Mouse (Mus musculus): ENCODE data around the gene Spag16. TPM values are rescaled to one million over a fixed set of nuclear protein-coding genes. Genes with fewer than 3 reads are reported as not detected.

Gene Spag16
- total and polyA plus RNA-seq, 3 experiments = not detected

DNA sequence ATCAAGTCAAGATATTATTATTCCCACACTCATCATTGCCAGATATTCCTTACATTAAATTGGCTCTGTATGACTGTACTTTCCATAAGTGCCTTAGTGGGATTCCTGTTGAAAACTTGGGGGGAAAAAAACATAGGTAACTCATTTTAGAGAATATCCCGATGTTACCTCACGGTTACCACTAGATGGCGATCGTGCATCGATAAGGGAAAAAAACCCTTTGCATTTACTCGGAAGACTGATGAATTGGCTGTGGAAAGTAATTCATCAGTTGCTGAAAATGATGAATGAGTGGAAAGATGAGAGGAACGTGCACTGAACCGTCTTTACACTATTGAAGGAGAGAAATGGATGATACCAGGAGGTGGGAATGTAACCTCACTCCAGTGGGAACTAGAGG lies 443.4 kb downstream of the Spag16 start:
- Histone ChIP-seq H3K4me3 (ENCODE audit: low read depth, low read length) (no peak overlapping the region), H3K27me3 (ENCODE audit: insufficient read depth, low read length) (no peaks in the 10 kb centered on the region), H3K4me1 (ENCODE audit: insufficient read depth, low read depth, low read length) (no peaks in the 10 kb centered on the region), H3K36me3 (replicated peaks) (no peaks in the 10 kb centered on the region), H3K9me3 (replicated peaks) (no peaks in the 10 kb centered on the region)
- ATAC-seq (ENCODE audit: extremely low read depth, insufficient number of reproducible peaks, low FRiP score, poor library complexity, severe bottlenecking) = no peak
- TF ChIP-seq GATA1 (IDR thresholded peaks at IDR 0.05; ENCODE audit: borderline replicate concordance, low read length) (no peak), GATA2 (IDR thresholded peaks at IDR 0.05; ENCODE audit: borderline replicate concordance, low read depth, low read length) (no peak), TAL1 (conservative IDR thresholded peaks at IDR 0.05; ENCODE audit: low read depth, low read length) (no peak), CTCF (IDR thresholded peaks at IDR 0.05; ENCODE audit: low read depth, low read length) (peak; percentile 71)
- peak; percentile 4 for DNase-seq (ENCODE audit: low spot score)

- H3K36me3 ChIP-seq (replicated peaks) = no peaks in the 10 kb centered on the region
- no peak for TF ChIP-seq TAL1 (conservative IDR thresholded peaks at IDR 0.05; ENCODE audit: low read depth, low read length)
- H3K27me3 ChIP-seq (ENCODE audit: insufficient read depth, low read length) = no peaks in the 10 kb centered on the region
- H3K4me3 ChIP-seq (ENCODE audit: low read depth, low read length) = no peak overlapping the region
- no peaks in the 10 kb centered on the region for H3K4me1 ChIP-seq (ENCODE audit: insufficient read depth, low read depth, low read length)
- no peaks in the 10 kb centered on the region for H3K9me3 ChIP-seq (replicated peaks)
- no peak for DNase-seq (ENCODE audit: low spot score)
- ATAC-seq (ENCODE audit: extremely low read depth, insufficient number of reproducible peaks, low FRiP score, poor library complexity, severe bottlenecking) = no peak
Measured at GRCm38 (mm10) chr1:70272753-70273152, 446.0 kb downstream of the Spag16 start.

- ATAC-seq (ENCODE audit: extremely low read depth, insufficient number of reproducible peaks, low FRiP score, poor library complexity, severe bottlenecking) (no peak), DNase-seq (ENCODE audit: low spot score) (no peak)
- no peak for TF ChIP-seq GATA2 (IDR thresholded peaks at IDR 0.05; ENCODE audit: borderline replicate concordance, low read depth, low read length)
- TF ChIP-seq GATA1 (IDR thresholded peaks at IDR 0.05; ENCODE audit: borderline replicate concordance, low read length) = no peak
- no peak overlapping the region for H3K4me3 ChIP-seq (ENCODE audit: low read depth, low read length)
- H3K9me3 ChIP-seq (replicated peaks) = no peaks in the 10 kb centered on the region
- H3K27me3 ChIP-seq (ENCODE audit: insufficient read depth, low read length) = no peaks in the 10 kb centered on the region
- H3K36me3 ChIP-seq (replicated peaks) = no peaks in the 10 kb centered on the region
- no peaks in the 10 kb centered on the region for H3K4me1 ChIP-seq (ENCODE audit: insufficient read depth, low read depth, low read length)
Measured at GRCm38 (mm10) chr1:70279296-70279695, 452.5 kb downstream of the Spag16 start.

DNA sequence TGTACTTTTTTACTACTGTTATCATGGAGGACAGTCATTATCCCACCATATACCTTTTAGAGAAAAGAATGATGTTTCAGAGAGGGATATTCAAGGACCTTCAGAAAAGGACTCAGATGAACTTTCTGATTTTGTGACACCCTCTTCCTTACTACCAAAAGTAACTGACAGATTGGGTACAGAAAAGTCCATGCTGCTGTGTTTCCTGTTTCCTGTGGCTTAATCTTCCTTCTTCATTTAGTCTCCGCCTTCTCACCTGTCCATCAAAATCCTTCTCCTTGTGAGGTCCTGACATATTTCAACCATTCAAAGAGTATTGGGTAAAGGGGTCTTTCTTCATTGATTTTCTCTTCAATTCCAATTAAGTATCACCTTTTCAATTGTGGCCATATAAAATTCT lies 456.6 kb downstream of the Spag16 start:
- no peaks in the 10 kb centered on the region for H3K9me3 ChIP-seq (replicated peaks)
- H3K4me3 ChIP-seq (ENCODE audit: low read depth, low read length) = no peak overlapping the region
- H3K36me3 ChIP-seq (replicated peaks) = no peaks in the 10 kb centered on the region
- ATAC-seq (ENCODE audit: extremely low read depth, insufficient number of reproducible peaks, low FRiP score, poor library complexity, severe bottlenecking) (no peak), DNase-seq (ENCODE audit: low spot score) (no peak)
- no peaks in the 10 kb centered on the region for H3K27me3 ChIP-seq (ENCODE audit: insufficient read depth, low read length)
- H3K4me1 ChIP-seq (ENCODE audit: insufficient read depth, low read depth, low read length) = no peaks in the 10 kb centered on the region
- TF ChIP-seq GATA2 (IDR thresholded peaks at IDR 0.05; ENCODE audit: borderline replicate concordance, low read depth, low read length) (no peak), CTCF (IDR thresholded peaks at IDR 0.05; ENCODE audit: low read depth, low read length) (no peak), GATA1 (IDR thresholded peaks at IDR 0.05; ENCODE audit: borderline replicate concordance, low read length) (no peak), TAL1 (conservative IDR thresholded peaks at IDR 0.05; ENCODE audit: low read depth, low read length) (no peak), POLR2AphosphoS5 (IDR thresholded peaks at IDR 0.05; ENCODE audit: insufficient replicate concordance, low read depth, low read length) (no peak)

DNA sequence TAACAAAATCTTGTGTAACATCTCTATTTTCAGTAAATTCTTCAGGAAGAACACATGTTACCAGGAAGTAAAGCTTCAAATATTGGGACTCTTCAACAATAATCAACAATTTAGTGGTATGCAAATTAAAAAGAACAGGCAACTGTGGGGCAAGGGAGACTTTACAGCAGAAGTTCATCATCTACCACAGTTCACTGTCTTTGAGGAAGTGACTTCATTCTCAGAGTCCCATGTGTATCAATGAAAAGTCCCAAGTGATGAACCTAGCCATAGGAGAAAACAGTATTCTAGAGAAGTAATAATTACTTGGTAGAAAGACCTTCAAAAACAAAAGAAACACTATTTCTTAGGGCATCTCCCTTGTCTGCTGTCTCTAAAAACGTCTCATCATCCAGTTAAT lies 457.4 kb downstream of the Spag16 start:
- DNase-seq (ENCODE audit: low spot score) = no peak
- H3K4me1 ChIP-seq (ENCODE audit: insufficient read depth, low read depth, low read length) = no peaks in the 10 kb centered on the region
- TF ChIP-seq GATA1 (IDR thresholded peaks at IDR 0.05; ENCODE audit: borderline replicate concordance, low read length) = no peak
- TF ChIP-seq CTCF (IDR thresholded peaks at IDR 0.05; ENCODE audit: low read depth, low read length) = no peak
- no peak for TF ChIP-seq TAL1 (conservative IDR thresholded peaks at IDR 0.05; ENCODE audit: low read depth, low read length)
- H3K36me3 ChIP-seq (replicated peaks) = no peaks in the 10 kb centered on the region
- no peaks in the 10 kb centered on the region for H3K9me3 ChIP-seq (replicated peaks)
- no peak overlapping the region for H3K4me3 ChIP-seq (ENCODE audit: low read depth, low read length)
- no peak for ATAC-seq (ENCODE audit: extremely low read depth, insufficient number of reproducible peaks, low FRiP score, poor library complexity, severe bottlenecking)
- H3K27me3 ChIP-seq (ENCODE audit: insufficient read depth, low read length) = no peaks in the 10 kb centered on the region

DNA sequence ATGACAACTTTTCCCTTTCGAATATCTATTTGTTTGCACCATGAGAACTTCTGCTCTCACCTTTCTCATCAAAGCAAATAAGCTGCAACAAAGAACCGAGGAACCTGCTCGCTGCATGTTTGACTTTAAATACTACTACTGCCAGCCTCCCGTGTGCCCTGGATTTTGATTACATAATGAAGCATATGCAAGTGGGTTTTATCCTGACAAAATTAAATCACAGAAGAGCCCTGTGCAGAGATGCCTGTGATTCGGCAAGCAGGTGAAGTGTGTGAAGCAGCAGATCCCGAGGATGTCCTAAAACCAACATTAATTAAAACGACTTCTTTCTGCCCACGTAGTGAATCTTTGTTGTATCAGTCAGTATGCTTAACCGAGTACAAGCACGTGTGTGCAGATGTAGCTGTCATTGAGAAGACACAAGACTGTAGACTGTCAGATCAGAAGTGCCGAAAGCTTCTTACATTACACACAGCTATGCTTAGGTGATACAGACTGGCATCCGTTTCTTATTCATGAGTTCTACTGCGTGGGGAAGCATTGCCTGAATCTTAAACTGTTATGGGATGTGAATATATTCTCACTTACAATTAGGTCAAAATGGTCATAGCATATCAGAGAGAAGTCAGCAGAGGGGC lies 489.5 kb downstream of the Spag16 start:
- Histone ChIP-seq H3K27me3 (ENCODE audit: insufficient read depth, low read length) (peaks cover 7% of the 10 kb centered on the region), H3K36me3 (replicated peaks) (no peaks in the 10 kb centered on the region), H3K4me3 (ENCODE audit: low read depth, low read length) (no peak overlapping the region), H3K4me1 (ENCODE audit: insufficient read depth, low read depth, low read length) (no peaks in the 10 kb centered on the region), H3K9me3 (replicated peaks) (no peaks in the 10 kb centered on the region)
- DNase-seq (ENCODE audit: low spot score) = no peak
- no peak for ATAC-seq (ENCODE audit: extremely low read depth, insufficient number of reproducible peaks, low FRiP score, poor library complexity, severe bottlenecking)
- TF ChIP-seq POLR2AphosphoS5 (IDR thresholded peaks at IDR 0.05; ENCODE audit: insufficient replicate concordance, low read depth, low read length) (no peak), TAL1 (conservative IDR thresholded peaks at IDR 0.05; ENCODE audit: low read depth, low read length) (no peak), GATA1 (IDR thresholded peaks at IDR 0.05; ENCODE audit: borderline replicate concordance, low read length) (no peak), CTCF (IDR thresholded peaks at IDR 0.05; ENCODE audit: low read depth, low read length) (no peak), GATA2 (IDR thresholded peaks at IDR 0.05; ENCODE audit: borderline replicate concordance, low read depth, low read length) (no peak)

GRCm38 (mm10) chr1:70320951-70321350 lies 494.2 kb downstream of the Spag16 start:
- H3K4me1 ChIP-seq (ENCODE audit: insufficient read depth, low read depth, low read length) = no peaks in the 10 kb centered on the region
- H3K4me3 ChIP-seq (ENCODE audit: low read depth, low read length) = no peak overlapping the region
- H3K9me3 ChIP-seq (replicated peaks) = no peaks in the 10 kb centered on the region
- peaks cover 4% of the 10 kb centered on the region; the same call in 1 of the 2 replicates for H3K27me3 ChIP-seq (ENCODE audit: insufficient read depth, low read length)
- TF ChIP-seq GATA1 (IDR thresholded peaks at IDR 0.05; ENCODE audit: borderline replicate concordance, low read length) (no peak), CTCF (IDR thresholded peaks at IDR 0.05; ENCODE audit: low read depth, low read length) (no peak), POLR2AphosphoS5 (IDR thresholded peaks at IDR 0.05; ENCODE audit: insufficient replicate concordance, low read depth, low read length) (no peak), TAL1 (conservative IDR thresholded peaks at IDR 0.05; ENCODE audit: low read depth, low read length) (no peak), GATA2 (IDR thresholded peaks at IDR 0.05; ENCODE audit: borderline replicate concordance, low read depth, low read length) (no peak)
- ATAC-seq (ENCODE audit: extremely low read depth, insufficient number of reproducible peaks, low FRiP score, poor library complexity, severe bottlenecking) (no peak), DNase-seq (ENCODE audit: low spot score) (no peak)
- H3K36me3 ChIP-seq (replicated peaks) = no peaks in the 10 kb centered on the region

Measured in G1E (cell line).